Comparison of ENCODE assay signal across 8 mouse cellular contexts in the genomic region with DNA sequence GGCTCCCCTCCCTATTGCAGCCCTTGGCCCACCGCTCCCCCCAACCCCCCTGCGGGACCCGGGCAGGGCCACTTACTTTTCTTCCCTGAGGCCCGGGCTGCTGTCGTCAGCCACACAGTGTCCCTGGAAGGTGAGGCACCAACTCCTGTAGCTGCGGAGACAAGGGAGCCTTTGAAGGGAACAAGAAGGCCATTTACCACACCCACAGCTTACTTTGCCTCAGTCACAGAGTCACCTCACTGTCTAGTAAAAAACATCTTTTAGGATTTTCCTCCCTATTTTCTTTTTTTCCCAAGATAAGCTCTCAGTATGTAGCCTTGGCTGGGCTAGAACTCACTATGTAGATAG. TPM values are rescaled to one million over a fixed set of nuclear protein-coding genes. Genes with fewer than 3 reads are reported as not detected.
DNase-seq lines count a peak whose midpoint lies in the region; ATAC-seq lines count a peak whose summit lies in the region.

No protein-coding gene starts in this region.

- H3K9me3 ChIP-seq in neural tube, embryonic 11.5 days (ENCODE audit: control insufficient read depth, low read length), result no peaks in the 10 kb centered on the region
- H3K9me3 ChIP-seq in limb, embryonic 13.5 days, result no peaks in the 10 kb centered on the region
- H3K9me3 ChIP-seq in stomach, embryonic 15.5 days, result no peaks in the 10 kb centered on the region

- H3K4me3 ChIP-seq in neural tube, embryonic 11.5 days (ENCODE audit: low read depth, low read length), result peak overlapping the region; percentile 56
- peak overlapping the region; percentile 67 for H3K4me3 ChIP-seq in limb, embryonic 13.5 days
- peak overlapping the region; percentile 66 for H3K4me3 ChIP-seq in stomach, embryonic 15.5 days (replicated peaks)

- H3K4me1 ChIP-seq in neural tube, embryonic 11.5 days (ENCODE audit: control insufficient read depth, insufficient read depth, low read length), result peaks cover 4% of the 10 kb centered on the region; the same call in 1 of the 2 replicates
- H3K4me1 ChIP-seq in limb, embryonic 13.5 days, result peaks cover 26% of the 10 kb centered on the region
- H3K4me1 ChIP-seq in stomach, embryonic 15.5 days, result peaks cover 17% of the 10 kb centered on the region; the same call in 1 of the 2 replicates

- peak overlapping the region; percentile 87 for H3K9ac ChIP-seq in neural tube, embryonic 11.5 days (ENCODE audit: low read length)
- peak overlapping the region; percentile 93 for H3K9ac ChIP-seq in limb, embryonic 13.5 days
- peak overlapping the region; percentile 87 for H3K9ac ChIP-seq in stomach, embryonic 15.5 days

- H3K27ac ChIP-seq in neural tube, embryonic 11.5 days (ENCODE audit: low read depth, low read length), result peak overlapping the region; percentile 96
- peak overlapping the region; percentile 97 for H3K27ac ChIP-seq in limb, embryonic 13.5 days
- peak overlapping the region; percentile 98 for H3K27ac ChIP-seq in stomach, embryonic 15.5 days

- peak overlapping the region; percentile 96 for H3K4me2 ChIP-seq in neural tube, embryonic 11.5 days (ENCODE audit: low read depth)
- peak overlapping the region; percentile 92 for H3K4me2 ChIP-seq in limb, embryonic 13.5 days (replicated peaks)
- peak overlapping the region; percentile 96 for H3K4me2 ChIP-seq in stomach, embryonic 15.5 days

- H3K36me3 ChIP-seq in neural tube, embryonic 11.5 days (ENCODE audit: control insufficient read depth, insufficient read depth, low read length), result no peaks in the 10 kb centered on the region
- H3K36me3 ChIP-seq in limb, embryonic 13.5 days, result no peaks in the 10 kb centered on the region
- H3K36me3 ChIP-seq in stomach, embryonic 15.5 days, result no peaks in the 10 kb centered on the region

- 8% methylated on average over 6 of the region's 6 CpGs for WGBS in neural tube, embryonic 11.5 days
- 4% methylated on average over 6 of the region's 6 CpGs for WGBS in limb, embryonic 13.5 days
- 6% methylated on average over 6 of the region's 6 CpGs for WGBS in stomach, embryonic 15.5 days

- H3K27me3 ChIP-seq in neural tube, embryonic 11.5 days (ENCODE audit: control insufficient read depth, insufficient read depth, low read length), result peaks cover 6% of the 10 kb centered on the region; the same call in 1 of the 2 replicates
- no peaks in the 10 kb centered on the region for H3K27me3 ChIP-seq in limb, embryonic 13.5 days
- H3K27me3 ChIP-seq in stomach, embryonic 15.5 days (replicated peaks), result no peaks in the 10 kb centered on the region

- peak; percentile 41 for DNase-seq in embryo, embryonic 10.5 days (ENCODE audit: low spot score)
- DNase-seq in embryo, embryonic 11 days, result no peak
- no peak for DNase-seq in neural tube, embryonic 11.5 days (ENCODE audit: low spot score)
- no peak for DNase-seq in neural tube, embryonic 10.5 days (ENCODE audit: extremely low spot score, low spot score)
- no peak for DNase-seq in kidney, postnatal 10 days
- DNase-seq in right cerebral cortex, postnatal 25 days, result no peak

- no peak for ATAC-seq in neural tube, embryonic 11.5 days (ENCODE audit: insufficient read depth, low FRiP score, low TSS enrichment)
- ATAC-seq in limb, embryonic 13.5 days (ENCODE audit: low FRiP score, low read depth), result no peak
- no peak for ATAC-seq in stomach, embryonic 15.5 days (ENCODE audit: insufficient read depth, low FRiP score, low read depth)

RNA-seq across cellular contexts. Expression of gene Ssc4d, which starts 11.1 kb away (rescaled TPM):
- polyA plus RNA-seq in neural tube, embryonic 11.5 days (2014; fragmentation: Nextera tagmentation; extraction: Ambion mirVana), result 1.8 TPM in 2 replicates
- polyA plus RNA-seq in limb, embryonic 13.5 days (2015; fragmentation: Nextera tagmentation; extraction: Ambion mirVana), result 4.4 and 4.5 TPM in 2 replicates
- polyA plus RNA-seq in stomach, embryonic 15.5 days (2015; fragmentation: Nextera tagmentation; extraction: Ambion mirVana), result 3.4 TPM in 2 replicates

RNA-seq across cellular contexts. Expression of gene Zp3, which starts 16.6 kb away (rescaled TPM):
- not detected in 2 replicates for polyA plus RNA-seq in neural tube, embryonic 11.5 days (2014; fragmentation: Nextera tagmentation; extraction: Ambion mirVana)
- polyA plus RNA-seq in limb, embryonic 13.5 days (2015; fragmentation: Nextera tagmentation; extraction: Ambion mirVana), result 0.22 and 0.47 TPM in 2 replicates
- polyA plus RNA-seq in stomach, embryonic 15.5 days (2015; fragmentation: Nextera tagmentation; extraction: Ambion mirVana), result 1.7 TPM in 2 replicates

RNA-seq across cellular contexts. Expression of gene Ywhag, which starts 28.8 kb away (rescaled TPM):
- polyA plus RNA-seq in neural tube, embryonic 11.5 days (2014; fragmentation: Nextera tagmentation; extraction: Ambion mirVana), result 191 and 196 TPM in 2 replicates
- polyA plus RNA-seq in limb, embryonic 13.5 days (2015; fragmentation: Nextera tagmentation; extraction: Ambion mirVana), result 155 and 168 TPM in 2 replicates
- 167 and 173 TPM in 2 replicates for polyA plus RNA-seq in stomach, embryonic 15.5 days (2015; fragmentation: Nextera tagmentation; extraction: Ambion mirVana)

RNA-seq across cellular contexts. Expression of gene Dtx2, which starts 31.3 kb away (rescaled TPM):
- polyA plus RNA-seq in neural tube, embryonic 11.5 days (2014; fragmentation: Nextera tagmentation; extraction: Ambion mirVana), result 31.4 and 31.8 TPM in 2 replicates
- polyA plus RNA-seq in limb, embryonic 13.5 days (2015; fragmentation: Nextera tagmentation; extraction: Ambion mirVana), result 35.2 and 37.9 TPM in 2 replicates
- polyA plus RNA-seq in stomach, embryonic 15.5 days (2015; fragmentation: Nextera tagmentation; extraction: Ambion mirVana), result 22.9 and 25.4 TPM in 2 replicates
